Mouse (Mus musculus): ENCODE measurements around the gene Adamts17.

GRCm38 (mm10) chr7:67173522-67174195 lies 334.1 kb downstream of the Adamts17 start:
- TF ChIP-seq CTCF (IDR thresholded peaks at IDR 0.05; ENCODE audit: borderline replicate concordance, control insufficient read depth, extremely low read depth, insufficient read depth, low read length, poor library complexity) (no peak), POLR2A (IDR thresholded peaks at IDR 0.05; ENCODE audit: control insufficient read depth, extremely low read depth, insufficient read depth, low read length, poor library complexity) (no peak)
